Mouse (Mus musculus) CH12.LX (cell line): ENCODE measurements around the gene Ankle1. TPM values are rescaled to one million over a fixed set of nuclear protein-coding genes. Genes with fewer than 3 reads are reported as not detected.

Experiments
- DNase-seq: peaks from one replicate; pipeline ENCODE4 v3.0.0-alpha.2; 2013; ENCODE audit errors: extremely low read depth
- H3K27ac ChIP-seq: 2 replicates; pipeline ENCODE4 v1.5.1; 2012; ENCODE audit warnings: low read depth, mild to moderate bottlenecking, control low read depth, moderate library complexity; ENCODE audit not compliant: insufficient read depth
- H3K27me3 ChIP-seq: replicated peaks from 2 replicates; pipeline ENCODE3; 2012; ENCODE audit warnings: inconsistent platforms
- H3K36me3 ChIP-seq, 2 experiments: replicated peaks in 1 of 2; 2 replicates each; pipeline versions ENCODE3 to v1.6.1; 2012; ENCODE audit warnings: inconsistent platforms in 1 of 2, low read length in 1 of 2, mild to moderate bottlenecking in 1 of 2, mixed read lengths in 1 of 2, moderate library complexity in 1 of 2; ENCODE audit not compliant: control insufficient read depth in 1 of 2, insufficient read depth in 1 of 2
- H3K4me1 ChIP-seq, 2 experiments: 2 replicates each; pipeline ENCODE4 v1.6.1; 2012; ENCODE audit warnings: inconsistent platforms in 1 of 2, moderate library complexity in 1 of 2; ENCODE audit not compliant: insufficient read depth in 2 of 2, control insufficient read depth in 1 of 2
- H3K4me2 ChIP-seq: 2 replicates; pipeline ENCODE4 v1.6.1; 2012; ENCODE audit warnings: low read depth, mild to moderate bottlenecking, control low read depth; ENCODE audit not compliant: poor library complexity, insufficient read depth, severe bottlenecking
- H3K4me3 ChIP-seq, 3 experiments: fragments of 150-350 bp in 1 of 3; sonication (generic) in 1 of 3; replicated peaks in 1 of 3; 2 replicates each; pipeline versions ENCODE3 to v1.5.1; 2011 to 2012; ENCODE audit warnings: low read depth in 2 of 3, low read length in 2 of 3, mild to moderate bottlenecking in 2 of 3, moderate library complexity in 2 of 3, control low read depth in 1 of 3, improper control_type of control experiment in 1 of 3, inconsistent platforms in 1 of 3, mixed read lengths in 1 of 3; ENCODE audit not compliant: poor library complexity in 1 of 3
- H3K79me2 ChIP-seq: replicated peaks from 2 replicates; pipeline ENCODE4 v1.6.1; 2012; ENCODE audit warnings: mild to moderate bottlenecking, moderate library complexity; ENCODE audit not compliant: control insufficient read depth, poor library complexity, insufficient read depth, severe bottlenecking; ENCODE audit errors: extremely low read depth
- H3K9ac ChIP-seq: 2 replicates; pipeline ENCODE4 v1.6.1; 2012; ENCODE audit warnings: low read depth, mild to moderate bottlenecking, control low read depth, moderate library complexity; ENCODE audit not compliant: insufficient read depth
- H3K9me3 ChIP-seq: replicated peaks from 2 replicates; pipeline ENCODE3; 2012; ENCODE audit warnings: low read length, inconsistent platforms, mixed read lengths
- BHLHE40 ChIP-seq: IDR thresholded peaks from 2 replicates; pipeline ENCODE4 v1.6.1; 2011; ENCODE audit warnings: mild to moderate bottlenecking, low read depth, low read length, improper control_type of control experiment
- CHD2 ChIP-seq: IDR thresholded peaks from 2 replicates; pipeline ENCODE4 v1.6.1; 2011; ENCODE audit warnings: low read length, improper control_type of control experiment
- ELF1 ChIP-seq: IDR thresholded peaks from 2 replicates; pipeline ENCODE4 v1.6.1; 2014; ENCODE audit warnings: low read depth, mild to moderate bottlenecking, inconsistent platforms, low read length, improper control_type of control experiment
- HCFC1 ChIP-seq: IDR thresholded peaks from 2 replicates; pipeline ENCODE4 v1.6.1; 2012; ENCODE audit warnings: low read depth, mild to moderate bottlenecking, inconsistent platforms, low read length, improper control_type of control experiment
- IRF4 ChIP-seq: IDR thresholded peaks from 2 replicates; pipeline ENCODE4 v1.6.1; 2014; ENCODE audit warnings: low read depth, mild to moderate bottlenecking, inconsistent platforms, low read length, improper control_type of control experiment
- JUN ChIP-seq: IDR thresholded peaks from 2 replicates; pipeline ENCODE4 v1.6.1; 2011; ENCODE audit warnings: low read depth, mild to moderate bottlenecking, low read length, improper control_type of control experiment, moderate library complexity; ENCODE audit not compliant: insufficient read depth
- MAZ ChIP-seq: IDR thresholded peaks from 2 replicates; pipeline ENCODE4 v1.6.1; 2012; ENCODE audit warnings: low read depth, mild to moderate bottlenecking, inconsistent platforms, low read length, improper control_type of control experiment, moderate library complexity
- MXI1 ChIP-seq: IDR thresholded peaks from 2 replicates; pipeline ENCODE4 v1.6.1; 2011; ENCODE audit warnings: mild to moderate bottlenecking, low read depth, low read length, improper control_type of control experiment
- MYC ChIP-seq: IDR thresholded peaks from 2 replicates; pipeline ENCODE4 v1.6.1; 2011; ENCODE audit warnings: low read depth, mild to moderate bottlenecking, improper control_type of control experiment, low read length
- NELFE ChIP-seq: IDR thresholded peaks from 2 replicates; pipeline ENCODE4 v1.6.1; 2011; ENCODE audit warnings: low read depth, low read length, improper control_type of control experiment
- NRF1 ChIP-seq: IDR thresholded peaks from 2 replicates; pipeline ENCODE4 v1.6.1; 2014; ENCODE audit warnings: low read depth, mild to moderate bottlenecking, inconsistent platforms, low read length, improper control_type of control experiment, moderate library complexity
- POLR2AphosphoS2 ChIP-seq: IDR thresholded peaks from 2 replicates; pipeline ENCODE4 v1.6.1; 2011; ENCODE audit warnings: low read depth, low read length, improper control_type of control experiment
- SIN3A ChIP-seq: IDR thresholded peaks from 2 replicates; pipeline ENCODE4 v1.6.1; 2012; ENCODE audit warnings: low read length, improper control_type of control experiment, inconsistent platforms
- TBP ChIP-seq: conservative IDR thresholded peaks from 2 replicates; pipeline ENCODE4 v1.6.1; 2011; ENCODE audit warnings: low read depth, low read length, improper control_type of control experiment
- USF1 ChIP-seq: IDR thresholded peaks from 2 replicates; pipeline ENCODE4 v1.6.1; 2014; ENCODE audit warnings: low read depth, mild to moderate bottlenecking, inconsistent platforms, low read length, improper control_type of control experiment
- USF2 ChIP-seq: conservative IDR thresholded peaks from 2 replicates; pipeline ENCODE4 v1.6.1; 2011; ENCODE audit warnings: low read depth, low read length, improper control_type of control experiment
- ZKSCAN1 ChIP-seq: IDR thresholded peaks from 2 replicates; pipeline ENCODE4 v1.6.1; 2012; ENCODE audit warnings: low read depth, inconsistent platforms, low read length, improper control_type of control experiment, borderline replicate concordance
- dilution Hi-C: fragments of 300-500 bp; cut with MboI; formaldehyde crosslinking; loops from 2 replicates; pipeline ENCODE4 v1.14.3; 2020; ENCODE audit warnings: low sequenced_read_pairs; ENCODE audit not compliant: extremely low pct_unique_long_range_greater_than_20kb, extremely low pct_ligation_motif_present
- in situ Hi-C: fragments of 300-500 bp; cut with MboI; formaldehyde crosslinking; loops from 3 replicates; pipeline ENCODE4 v1.14.3; 2019; ENCODE audit warnings: low sequenced_read_pairs, low pct_ligation_motif_present, low pct_unique_long_range_greater_than_20kb, mixed read lengths
- polyA plus RNA-seq: library from polyadenylated mRNA; unstranded; fragments of >175 nt; gene quantifications from 2 replicates; pipeline ENCODE4 v1.2.1, GENCODE M21; 2012; ENCODE audit warnings: low read depth; ENCODE audit not compliant: insufficient read length
- total RNA-seq, 2 experiments: library from RNA; depleted of rRNA; stranded (reverse); fragments of 300-350 nt in 1 of 2; fragments of >200 nt in 1 of 2; gene quantifications; 2 replicates each; pipeline ENCODE4 v1.2.3; 2012 to 2014

The Ankle1 gene
- total and polyA plus RNA-seq, 3 experiments = 9.4 to 17.9 (median 17.4) TPM

DNA sequence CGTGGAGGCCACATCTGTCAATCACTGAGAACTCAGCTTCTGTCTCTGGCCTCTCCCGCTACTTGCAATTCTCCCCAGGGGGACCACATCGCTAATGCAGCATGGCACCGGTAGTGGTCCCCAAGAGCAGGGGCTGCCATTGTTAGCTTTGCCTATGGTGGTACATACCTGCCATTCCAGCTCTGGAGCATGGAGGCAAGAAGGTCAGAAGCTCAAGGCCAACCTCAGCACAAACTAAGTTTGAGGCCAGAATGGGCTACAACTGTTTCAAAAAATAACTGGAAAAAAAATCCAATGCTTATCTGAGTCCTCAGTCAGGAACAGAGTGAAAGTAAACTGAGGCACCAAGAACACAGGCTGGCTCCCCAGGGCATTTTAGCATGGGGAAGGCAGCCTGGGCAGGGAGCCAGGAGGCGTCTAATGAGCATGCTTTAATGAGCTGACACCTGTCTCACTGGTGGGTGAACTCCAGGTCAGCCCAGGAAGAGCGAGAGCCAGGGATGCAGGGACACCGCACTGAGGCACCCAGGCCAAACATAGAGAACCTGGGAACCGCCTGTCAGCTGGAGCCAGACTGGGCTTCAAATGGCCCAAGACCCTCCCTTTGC is 29.3 kb upstream of the Ankle1 start:
- H3K4me1 ChIP-seq = peaks cover 17 to 52% of the 10 kb centered on the region in 2 experiments
- no peak for TF ChIP-seq ELF1
- no peak for TF ChIP-seq JUN
- TF ChIP-seq MAZ = no peak
- no peak for TF ChIP-seq BHLHE40
- TF ChIP-seq TBP = no peak
- TF ChIP-seq NELFE = no peak
- no peak for TF ChIP-seq USF1
- TF ChIP-seq MYC = no peak
- TF ChIP-seq IRF4 = no peak
- no peak for TF ChIP-seq SIN3A
- no peak for TF ChIP-seq HCFC1
- TF ChIP-seq MXI1 = no peak
- no peak for TF ChIP-seq ZKSCAN1
- TF ChIP-seq POLR2AphosphoS2 = no peak
- no peak for TF ChIP-seq NRF1
- no peak for TF ChIP-seq CHD2
- TF ChIP-seq, all 38 proteins: peak for 0
- Histone ChIP-seq H3K4me2 (no peak overlapping the region), H3K79me2 (no peaks in the 10 kb centered on the region), H3K9ac (no peak overlapping the region), H3K27me3 (no peaks in the 10 kb centered on the region), H3K9me3 (peaks cover 9% of the 10 kb centered on the region), H3K4me3 (no peak overlapping the region), H3K27ac (no peak overlapping the region), H3K36me3 (peaks cover 21 to 63% of the 10 kb centered on the region in 2 experiments)
- in situ Hi-C loops (no loop called here), dilution Hi-C loops (no loop called here)
- no peak for DNase-seq

DNA sequence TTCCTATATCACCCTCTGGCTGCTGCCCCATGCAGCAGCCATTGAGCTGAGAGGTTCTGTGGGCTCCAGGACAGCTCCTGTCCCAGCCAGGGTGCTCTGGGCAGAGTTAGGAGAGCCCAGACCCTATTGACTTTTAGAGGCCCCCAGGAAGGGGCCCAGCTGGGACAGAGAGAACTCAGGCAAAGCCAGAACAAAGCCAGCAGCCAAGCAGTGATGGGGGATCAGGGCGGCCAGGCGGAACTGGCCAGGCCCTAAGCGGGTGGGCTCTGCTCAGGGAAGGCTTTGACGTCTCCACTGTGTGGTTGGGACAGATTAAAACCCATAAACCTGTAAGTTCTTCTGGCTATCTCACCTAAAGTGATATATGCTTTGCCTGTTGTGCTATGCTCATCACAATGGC is 26.8 kb upstream of the Ankle1 start:
- Histone ChIP-seq H3K4me1 (peaks cover 15 to 55% of the 10 kb centered on the region in 2 experiments), H3K4me2 (no peak overlapping the region), H3K9me3 (peaks cover 9% of the 10 kb centered on the region), H3K4me3 (no peak overlapping the region), H3K79me2 (no peaks in the 10 kb centered on the region), H3K36me3 (peaks cover 21 to 46% of the 10 kb centered on the region in 2 experiments), H3K27me3 (no peaks in the 10 kb centered on the region), H3K27ac (no peak overlapping the region), H3K9ac (no peak overlapping the region)
- in situ Hi-C loops (no loop called here), dilution Hi-C loops (no loop called here)
- DNase-seq = no peak
- TF ChIP-seq IRF4 (no peak), USF2 (no peak), CHD2 (no peak)
